Mouse (Mus musculus) liver, embryonic 16.5 days (tissue): ENCODE results near the gene Rdh1. TPM values are rescaled to one million over a fixed set of nuclear protein-coding genes. Genes with fewer than 3 reads are reported as not detected.

Source experiments
- ATAC-seq: fragments of 200-750 bp; cut with Nextera tagmentation; 2 replicates; pipeline ENCODE4 v1.8.0; 2017; ENCODE audit warnings: low read depth, mild to moderate bottlenecking, moderate number of reproducible peaks, moderate library complexity
- H3K27ac ChIP-seq: fragments of 300-500 bp; sonication (generic); 2 replicates; pipeline ENCODE4 v1.5.1; 2014; ENCODE audit warnings: mild to moderate bottlenecking, low read length
- H3K27me3 ChIP-seq: fragments of 300-500 bp; sonication (generic); 2 replicates; pipeline ENCODE4 v1.6.1; 2014; ENCODE audit warnings: low read depth, low read length, mixed read lengths; ENCODE audit not compliant: control insufficient read depth, insufficient read depth
- H3K36me3 ChIP-seq: fragments of 300-500 bp; sonication (generic); 2 replicates; pipeline ENCODE4 v1.6.1; 2014; ENCODE audit warnings: mild to moderate bottlenecking; ENCODE audit not compliant: control insufficient read depth, insufficient read depth
- H3K4me1 ChIP-seq: fragments of 300-500 bp; sonication (generic); 2 replicates; pipeline ENCODE4 v1.6.1; 2014; ENCODE audit warnings: low read depth, low read length, mixed read lengths; ENCODE audit not compliant: control insufficient read depth
- H3K4me2 ChIP-seq: fragments of 300-500 bp; sonication (generic); 2 replicates; pipeline ENCODE4 v1.6.1; 2014; ENCODE audit warnings: low read depth, low read length, mixed read lengths
- H3K4me3 ChIP-seq: fragments of 300-500 bp; sonication (generic); 2 replicates; pipeline ENCODE4 v1.5.1; 2014; ENCODE audit warnings: low read depth, mild to moderate bottlenecking, low read length
- H3K9ac ChIP-seq: fragments of 300-500 bp; sonication (generic); 2 replicates; pipeline ENCODE4 v1.6.1; 2014; ENCODE audit warnings: low read depth, low read length
- H3K9me3 ChIP-seq: fragments of 300-500 bp; sonication (generic); replicated peaks from 2 replicates; pipeline ENCODE4 v1.6.1; 2016; ENCODE audit warnings: low read length; ENCODE audit not compliant: control insufficient read depth
- WGBS: fragments of 180-500 bp; shearing (Covaris S2); extraction: QIAGEN DNeasy Blood & Tissue Kit; methylation state at CpG from one replicate; pipeline ENCODE4 v1.1.7; 2014; ENCODE audit not compliant: insufficient replicate concordance; 5-methylcytosine and 5-hydroxymethylcytosine counted together
- polyA plus RNA-seq: library from polyadenylated mRNA; unstranded; fragments of >200 nt; fragmentation: Nextera tagmentation; extraction: Ambion mirVana; gene quantifications from 2 replicates; pipeline ENCODE4 v1.2.1, GENCODE M21; 2015

Rdh1 gene
- 0.12 and 0.20 TPM in 2 replicates for polyA plus RNA-seq

DNA sequence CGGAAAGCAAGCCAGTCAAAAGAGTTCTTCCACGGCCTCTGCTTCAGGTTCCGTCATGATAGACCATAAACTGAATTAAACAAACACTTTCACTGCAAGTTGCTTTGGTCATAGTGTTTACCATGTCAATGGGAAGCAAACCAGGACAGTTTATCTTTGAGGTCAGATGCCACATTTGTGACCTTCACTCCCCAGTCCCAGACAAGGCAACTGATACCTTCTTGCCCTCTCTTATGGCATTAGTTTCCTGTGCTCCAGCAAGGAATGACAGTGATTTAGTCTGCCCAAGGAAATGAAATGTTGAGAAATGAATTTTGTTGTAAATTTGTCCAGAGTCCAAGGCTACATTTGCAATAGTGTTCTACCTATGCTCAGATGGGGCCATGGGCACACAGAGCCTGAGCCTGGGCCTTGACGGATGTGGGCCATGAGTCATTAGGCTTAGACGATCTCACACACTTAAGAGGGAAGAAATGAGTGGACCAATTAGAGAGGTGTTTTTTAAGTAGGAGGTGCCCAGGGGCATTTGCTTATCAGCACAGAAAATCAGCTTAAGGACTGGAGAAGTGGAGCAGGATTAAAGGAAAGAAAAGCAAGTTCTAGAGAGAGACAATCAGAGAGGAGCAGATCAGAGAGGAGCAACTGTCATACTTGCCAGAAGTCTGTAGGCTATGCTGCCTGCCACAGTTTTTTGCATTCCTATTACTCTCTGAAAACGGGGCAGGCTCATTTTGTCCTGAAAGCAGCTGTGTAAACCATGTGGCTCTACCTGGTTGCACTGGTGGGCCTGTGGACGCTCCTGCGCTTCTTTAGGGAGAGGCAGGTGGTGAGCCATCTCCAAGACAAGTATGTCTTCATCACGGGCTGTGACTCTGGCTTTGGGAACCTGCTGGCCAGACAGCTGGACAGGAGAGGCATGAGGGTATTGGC, at the start of gene Rdh1, which contains the start of gene Rdh16f1:
Gene Rdh1 (plus strand): TSS at position 541 of the 930 bp plus-strand sequence.
Gene Rdh16f1 (plus strand): TSS at position 607 of the 930 bp plus-strand sequence.
- peak within 1 kb of the TSS; percentile 59 for H3K27ac ChIP-seq
- H3K9ac ChIP-seq = no peak within 1 kb of the TSS
- WGBS = 50% methylated on average over 9 of the region's 9 CpGs
- H3K9me3 ChIP-seq = no peaks in the 10 kb centered on the region
- H3K4me2 ChIP-seq = no peak within 1 kb of the TSS
- H3K4me3 ChIP-seq = no peak within 1 kb of the TSS
- H3K27me3 ChIP-seq = no peaks in the 10 kb centered on the region
- no peaks in the 10 kb centered on the region for H3K36me3 ChIP-seq
- ATAC-seq = 0 out of 2 replicates have a peak, but pooled peaks have one; percentile 20
- peaks cover 12% of the 10 kb centered on the region for H3K4me1 ChIP-seq

DNA sequence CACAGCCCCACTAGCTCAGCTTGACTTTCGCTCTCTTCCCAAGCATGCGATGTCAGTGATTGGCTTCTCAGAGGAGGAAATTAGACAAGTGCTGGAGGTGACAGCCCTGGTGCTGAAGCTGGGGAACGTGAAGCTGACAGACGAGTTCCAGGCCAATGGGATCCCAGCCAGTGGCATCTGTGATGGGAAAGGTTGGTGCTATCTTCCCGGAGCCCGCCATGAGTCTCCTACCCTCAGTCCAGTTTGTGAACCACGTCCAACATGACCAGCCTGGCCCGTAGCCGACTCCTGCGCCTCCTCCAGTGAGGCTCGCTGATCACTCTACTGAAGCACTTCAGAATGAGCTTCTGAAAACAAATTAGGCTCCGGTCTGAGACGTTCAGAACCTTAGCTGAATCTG, 49.2 kb upstream of the Rdh1 start:
- Histone ChIP-seq H3K36me3 (no peaks in the 10 kb centered on the region), H3K4me2 (no peak overlapping the region), H3K9me3 (no peaks in the 10 kb centered on the region), H3K4me3 (no peak overlapping the region), H3K27ac (no peak overlapping the region), H3K4me1 (peaks cover 3% of the 10 kb centered on the region), H3K9ac (no peak overlapping the region), H3K27me3 (no peaks in the 10 kb centered on the region)
- ATAC-seq = no peak
- WGBS = 77% methylated on average over 13 of the region's 13 CpGs

- no peaks in the 10 kb centered on the region for H3K9me3 ChIP-seq
- no peaks in the 10 kb centered on the region for H3K36me3 ChIP-seq
- H3K9ac ChIP-seq = no peak overlapping the region
- no peak for ATAC-seq
- H3K27me3 ChIP-seq = no peaks in the 10 kb centered on the region
- H3K27ac ChIP-seq = no peak overlapping the region
- no peak overlapping the region for H3K4me2 ChIP-seq
- H3K4me3 ChIP-seq = no peak overlapping the region
- H3K4me1 ChIP-seq = no peaks in the 10 kb centered on the region
- WGBS = 76% methylated on average over 6 of the region's 6 CpGs
Measured at GRCm38 (mm10) chr10:127712736-127713135, 46.8 kb upstream of the Rdh1 start.

GRCm38 (mm10) chr10:127721671-127722418, 37.7 kb upstream of the Rdh1 start:
- Histone ChIP-seq H3K4me3 (no peak overlapping the region), H3K27me3 (peaks cover 29% of the 10 kb centered on the region)
- WGBS = 25% methylated on average over 20 of the region's 20 CpGs

GRCm38 (mm10) chr10:127724178-127724577, 35.3 kb upstream of the Rdh1 start, which contains the start of gene Tac2:
Gene Tac2, plus strand, starts transcription at chr10:127724478.
- H3K4me1 ChIP-seq = peaks cover 22% of the 10 kb centered on the region
- peak within 1 kb of the TSS; percentile 27; the same call in 1 of the 2 replicates for H3K4me3 ChIP-seq
- no peak for ATAC-seq
- no peak within 1 kb of the TSS for H3K9ac ChIP-seq
- WGBS = 64% methylated on average over 3 of the region's 3 CpGs
- no peak within 1 kb of the TSS for H3K27ac ChIP-seq
- no peaks in the 10 kb centered on the region for H3K36me3 ChIP-seq
- H3K27me3 ChIP-seq = peaks cover 29% of the 10 kb centered on the region
- H3K4me2 ChIP-seq = peak within 1 kb of the TSS; percentile 30; the same call in 1 of the 2 replicates
- no peaks in the 10 kb centered on the region for H3K9me3 ChIP-seq

More at GRCm38 (mm10) chr10:127721671-127722418, 37.7 kb upstream of the Rdh1 start:
- Histone ChIP-seq H3K4me1 (peaks cover 6% of the 10 kb centered on the region), H3K36me3 (no peaks in the 10 kb centered on the region), H3K9ac (no peak overlapping the region), H3K27ac (no peak overlapping the region), H3K4me2 (no peak overlapping the region), H3K9me3 (no peaks in the 10 kb centered on the region)
- no peak for ATAC-seq

GRCm38 (mm10) chr10:127725136-127725535, 34.4 kb upstream of the Rdh1 start:
- Histone ChIP-seq H3K4me1 (peaks cover 32% of the 10 kb centered on the region), H3K9me3 (no peaks in the 10 kb centered on the region), H3K9ac (no peak overlapping the region), H3K4me2 (peak overlapping the region; percentile 30; the same call in 1 of the 2 replicates), H3K36me3 (no peaks in the 10 kb centered on the region), H3K27me3 (peaks cover 26% of the 10 kb centered on the region), H3K4me3 (peak overlapping the region; percentile 27; the same call in 1 of the 2 replicates), H3K27ac (no peak overlapping the region)
- peak; percentile 54 for ATAC-seq
- WGBS = 58% methylated on average over 4 of the region's 4 CpGs

DNA sequence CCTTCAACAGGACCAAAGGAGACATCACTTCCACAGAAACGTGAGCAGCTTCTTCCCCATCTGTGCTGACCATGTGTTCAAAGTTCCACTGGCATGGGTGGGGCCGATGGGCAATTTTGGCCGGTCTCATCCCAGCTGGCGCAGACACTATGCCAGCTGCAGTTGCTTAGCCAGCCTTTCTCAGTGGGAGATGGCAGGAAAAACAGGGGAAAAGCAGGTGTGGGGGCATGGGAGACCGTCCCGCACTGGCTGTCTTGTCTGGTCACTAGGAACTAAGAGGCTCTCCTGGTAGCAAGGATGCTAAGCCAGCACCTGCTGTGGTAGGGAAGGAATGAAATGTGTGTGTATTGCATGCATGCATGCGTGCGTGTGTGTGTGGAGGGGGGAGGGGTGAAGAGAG, 31.1 kb upstream of the Rdh1 start:
- Histone ChIP-seq H3K27ac (no peak overlapping the region), H3K27me3 (no peaks in the 10 kb centered on the region), H3K9ac (no peak overlapping the region), H3K36me3 (no peaks in the 10 kb centered on the region), H3K4me1 (peaks cover 52% of the 10 kb centered on the region), H3K9me3 (no peaks in the 10 kb centered on the region), H3K4me2 (no peak overlapping the region), H3K4me3 (no peak overlapping the region)
- WGBS = 72% methylated on average over 8 of the region's 8 CpGs
- no peak for ATAC-seq

DNA sequence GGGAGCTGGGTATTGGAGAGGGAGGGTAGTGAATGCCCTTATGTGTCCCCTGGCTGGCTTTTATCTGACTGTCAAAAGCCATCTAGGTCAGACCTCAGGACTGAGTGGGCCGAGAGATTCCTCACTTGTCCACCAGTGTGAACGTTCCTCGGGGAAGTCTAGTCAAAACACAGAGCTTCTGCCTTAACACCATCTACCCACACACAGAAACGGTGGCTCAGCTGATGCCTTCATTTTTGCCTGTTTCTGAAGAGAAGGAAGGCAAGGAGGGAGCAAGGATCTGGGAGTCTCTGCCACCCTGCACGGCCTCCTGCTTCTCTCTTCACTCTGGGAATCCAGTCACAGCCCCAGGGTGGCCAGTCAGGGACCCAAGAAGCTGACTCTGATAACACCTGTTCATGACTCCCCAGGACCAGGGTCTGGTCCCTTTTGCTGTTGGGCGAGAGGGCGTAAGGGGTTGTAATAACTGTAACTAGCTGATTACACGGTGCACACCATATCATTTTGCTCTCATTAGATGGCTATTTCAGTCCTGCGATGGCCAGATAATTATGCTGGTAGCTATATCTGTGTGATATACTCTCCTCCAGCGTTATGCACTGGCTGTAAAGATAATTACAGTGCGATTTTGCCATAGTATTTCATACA, 29.1 kb upstream of the Rdh1 start:
- peaks cover 59% of the 10 kb centered on the region for H3K4me1 ChIP-seq

More for the DNA sequence above, 29.1 kb upstream of the Rdh1 start:
- Histone ChIP-seq H3K4me3 (no peak overlapping the region), H3K27me3 (no peaks in the 10 kb centered on the region), H3K27ac (peak overlapping the region; percentile 84), H3K9me3 (no peaks in the 10 kb centered on the region; the same call in 1 of the 2 replicates), H3K4me2 (peak overlapping the region; percentile 47), H3K9ac (peak overlapping the region; percentile 35), H3K36me3 (no peaks in the 10 kb centered on the region)
- peak; percentile 88 for ATAC-seq
- 29% methylated on average over 11 of the region's 11 CpGs for WGBS
